Mouse (Mus musculus) megakaryocyte, embryonic 14.5 days (primary cell): Measurements from ENCODE around the gene Col12a1.

Source experiments
- FLI1 ChIP-seq: IDR thresholded peaks from 2 replicates; pipeline ENCODE4 v1.6.1; 2012; ENCODE audit warnings: low read length, inconsistent platforms, mixed read lengths
- GATA1 ChIP-seq: IDR thresholded peaks from 3 replicates; pipeline ENCODE4 v1.6.1; 2012; ENCODE audit warnings: mixed read lengths, low read length, inconsistent platforms, borderline replicate concordance

GRCm38 (mm10) chr9:79687227-79687626 is 31.4 kb downstream of the Col12a1 start:
- no peak for TF ChIP-seq FLI1
- TF ChIP-seq GATA1, result no peak
